Mouse (Mus musculus): Measurements from ENCODE around the gene Sh2d4b. TPM values are rescaled to one million over a fixed set of nuclear protein-coding genes. Genes with fewer than 3 reads are reported as not detected.

The Sh2d4b gene
- polyA plus RNA-seq (2012; ENCODE audit: low replicate concordance), result 0.16 and 0.94 TPM in 2 replicates

DNA sequence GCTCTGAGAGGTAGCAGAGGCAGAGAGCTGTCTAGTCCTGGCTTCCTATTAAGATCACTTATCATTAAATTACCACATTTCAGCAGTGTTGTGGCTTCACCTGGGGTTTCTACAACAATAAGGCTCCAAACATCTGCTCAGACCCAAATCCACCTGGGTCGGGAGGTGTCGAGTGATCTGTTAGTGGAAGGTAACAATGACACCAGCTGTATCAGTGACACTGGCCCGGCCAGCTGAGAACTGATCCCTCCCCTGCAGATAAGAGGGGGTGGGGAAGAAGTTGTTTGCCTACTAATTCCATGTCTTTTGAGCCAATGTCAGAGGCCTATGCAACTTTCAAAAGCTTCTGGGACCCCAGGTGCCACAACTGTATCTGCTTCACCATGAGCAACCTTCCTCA, at the start of gene Sh2d4b:
TSS of gene Sh2d4b (minus strand) at position 71 of the 400 bp plus-strand sequence.

Other genes starting within 250 kb of the Sh2d4b start
- 9.4 and 23.3 TPM in 2 replicates for gene Tspan14, start 73.5 kb upstream of the Sh2d4b start, polyA plus RNA-seq (2012; ENCODE audit: low replicate concordance)
- 7.8 and 24.0 TPM in 2 replicates for gene Fam213a, start 120.5 kb upstream of the Sh2d4b start, polyA plus RNA-seq (2012; ENCODE audit: low replicate concordance)
- gene Dydc2, start 175.9 kb upstream of the Sh2d4b start, polyA plus RNA-seq (2012; ENCODE audit: low replicate concordance), result not detected in 2 replicates
- gene Dydc1, start 179.6 kb upstream of the Sh2d4b start, polyA plus RNA-seq (2012; ENCODE audit: low replicate concordance), result not detected in 2 replicates
- gene Mat1a, start 211.8 kb upstream of the Sh2d4b start, polyA plus RNA-seq (2012; ENCODE audit: low replicate concordance), result not detected in 2 replicates
- gene Sftpa1, start 238.5 kb upstream of the Sh2d4b start, polyA plus RNA-seq (2012; ENCODE audit: low replicate concordance), result not detected in 2 replicates

Measured in hematopoietic multipotent progenitor cell, adult 10-12 weeks (in vitro differentiated cells).